Mouse (Mus musculus): ENCODE measurements at regions not wholly inside any gene's neighbourhood (a gene's known extent, or its start where the extent isn't known, plus 50 kb on each side); places are given as distances from the start of the nearest gene placed in this dataset.

- ATAC-seq (ENCODE audit: extremely low read depth, insufficient number of reproducible peaks, low FRiP score, poor library complexity, severe bottlenecking) (no peak), DNase-seq (ENCODE audit: low spot score) (no peak)
- H3K4me1 ChIP-seq (ENCODE audit: insufficient read depth, low read depth, low read length) = no peaks in the 10 kb centered on the region
- H3K9me3 ChIP-seq (replicated peaks) = peaks cover 93% of the 10 kb centered on the region
- H3K27me3 ChIP-seq (ENCODE audit: insufficient read depth, low read length) = no peaks in the 10 kb centered on the region
- no peak overlapping the region for H3K4me3 ChIP-seq (ENCODE audit: low read depth, low read length)
- no peaks in the 10 kb centered on the region for H3K36me3 ChIP-seq (replicated peaks)
- no peak for TF ChIP-seq GATA2 (IDR thresholded peaks at IDR 0.05; ENCODE audit: borderline replicate concordance, low read depth, low read length)
- no peak for TF ChIP-seq GATA1 (IDR thresholded peaks at IDR 0.05; ENCODE audit: borderline replicate concordance, low read length)
- TF ChIP-seq CTCF (IDR thresholded peaks at IDR 0.05; ENCODE audit: low read depth, low read length) = no peak
- no peak for TF ChIP-seq POLR2AphosphoS5 (IDR thresholded peaks at IDR 0.05; ENCODE audit: insufficient replicate concordance, low read depth, low read length)
- TF ChIP-seq TAL1 (conservative IDR thresholded peaks at IDR 0.05; ENCODE audit: low read depth, low read length) = no peak
These were observed 118.1 kb upstream of the Csf3r start for GRCm38 (mm10) chr4:125906296-125906695.

GRCm38 (mm10) chr4:125908901-125909300 lies 115.4 kb upstream of the Csf3r start:
- H3K27me3 ChIP-seq (ENCODE audit: insufficient read depth, low read length) = no peaks in the 10 kb centered on the region

GRCm38 (mm10) chr4:125911541-125912270 lies 112.6 kb upstream of the Csf3r start:
- no peaks in the 10 kb centered on the region for H3K36me3 ChIP-seq (replicated peaks)
- H3K4me1 ChIP-seq (ENCODE audit: insufficient read depth, low read depth, low read length) = no peaks in the 10 kb centered on the region
- TF ChIP-seq GATA1 (IDR thresholded peaks at IDR 0.05; ENCODE audit: borderline replicate concordance, low read length) = no peak
- TF ChIP-seq TAL1 (conservative IDR thresholded peaks at IDR 0.05; ENCODE audit: low read depth, low read length) = no peak
- TF ChIP-seq GATA2 (IDR thresholded peaks at IDR 0.05; ENCODE audit: borderline replicate concordance, low read depth, low read length) = no peak
- TF ChIP-seq POLR2AphosphoS5 (IDR thresholded peaks at IDR 0.05; ENCODE audit: insufficient replicate concordance, low read depth, low read length) = no peak
- TF ChIP-seq CTCF (IDR thresholded peaks at IDR 0.05; ENCODE audit: low read depth, low read length) = no peak
- H3K4me3 ChIP-seq (ENCODE audit: low read depth, low read length) = no peak overlapping the region
- peaks cover 93% of the 10 kb centered on the region for H3K9me3 ChIP-seq (replicated peaks)
- DNase-seq (ENCODE audit: low spot score) = no peak
- no peaks in the 10 kb centered on the region for H3K27me3 ChIP-seq (ENCODE audit: insufficient read depth, low read length)
- no peak for ATAC-seq (ENCODE audit: extremely low read depth, insufficient number of reproducible peaks, low FRiP score, poor library complexity, severe bottlenecking)

More at GRCm38 (mm10) chr4:125908901-125909300, 115.4 kb upstream of the Csf3r start:
- H3K4me3 ChIP-seq (ENCODE audit: low read depth, low read length) = no peak overlapping the region
- DNase-seq (ENCODE audit: low spot score) (no peak), ATAC-seq (ENCODE audit: extremely low read depth, insufficient number of reproducible peaks, low FRiP score, poor library complexity, severe bottlenecking) (no peak)
- H3K4me1 ChIP-seq (ENCODE audit: insufficient read depth, low read depth, low read length) = no peaks in the 10 kb centered on the region
- peaks cover 95% of the 10 kb centered on the region for H3K9me3 ChIP-seq (replicated peaks)
- TF ChIP-seq TAL1 (conservative IDR thresholded peaks at IDR 0.05; ENCODE audit: low read depth, low read length) (no peak), CTCF (IDR thresholded peaks at IDR 0.05; ENCODE audit: low read depth, low read length) (no peak), POLR2AphosphoS5 (IDR thresholded peaks at IDR 0.05; ENCODE audit: insufficient replicate concordance, low read depth, low read length) (no peak), GATA1 (IDR thresholded peaks at IDR 0.05; ENCODE audit: borderline replicate concordance, low read length) (no peak), GATA2 (IDR thresholded peaks at IDR 0.05; ENCODE audit: borderline replicate concordance, low read depth, low read length) (no peak)
- H3K36me3 ChIP-seq (replicated peaks) = no peaks in the 10 kb centered on the region

DNA sequence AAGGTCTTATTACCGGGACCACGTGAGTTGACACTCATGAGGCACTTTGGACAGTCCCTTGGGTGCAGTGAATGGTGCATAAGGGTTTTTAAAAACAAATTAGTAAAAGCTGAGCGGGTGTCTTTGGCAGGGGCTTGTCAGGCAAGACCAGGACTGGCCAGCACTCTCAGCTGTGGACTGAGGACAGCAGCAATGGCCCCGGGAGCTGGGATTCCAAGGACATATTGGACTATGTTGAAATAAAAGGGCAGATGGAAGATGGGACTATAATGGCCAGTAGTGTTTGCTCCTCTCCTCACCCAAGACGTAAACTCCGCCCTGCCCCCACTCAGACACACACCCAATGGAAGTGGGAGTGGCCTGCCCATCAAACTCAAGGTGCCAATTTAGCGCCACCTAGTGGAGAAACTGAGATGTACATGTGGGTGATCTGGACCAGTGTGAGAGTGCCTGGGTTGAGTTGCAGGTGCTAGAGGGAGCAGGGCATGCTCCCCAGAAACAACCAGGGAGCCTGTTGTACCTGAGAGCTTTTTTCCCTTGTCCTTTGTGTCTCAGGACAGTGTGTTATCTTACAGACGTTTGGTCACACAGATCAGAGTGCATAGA lies 111.8 kb upstream of the Csf3r start:
- Histone ChIP-seq H3K4me3 (ENCODE audit: low read depth, low read length) (no peak overlapping the region), H3K4me1 (ENCODE audit: insufficient read depth, low read depth, low read length) (no peaks in the 10 kb centered on the region), H3K27me3 (ENCODE audit: insufficient read depth, low read length) (no peaks in the 10 kb centered on the region), H3K36me3 (replicated peaks) (no peaks in the 10 kb centered on the region), H3K9me3 (replicated peaks) (peaks cover 93% of the 10 kb centered on the region)
- ATAC-seq (ENCODE audit: extremely low read depth, insufficient number of reproducible peaks, low FRiP score, poor library complexity, severe bottlenecking) (no peak), DNase-seq (ENCODE audit: low spot score) (no peak)
- TF ChIP-seq GATA1 (IDR thresholded peaks at IDR 0.05; ENCODE audit: borderline replicate concordance, low read length) (no peak), POLR2AphosphoS5 (IDR thresholded peaks at IDR 0.05; ENCODE audit: insufficient replicate concordance, low read depth, low read length) (no peak), GATA2 (IDR thresholded peaks at IDR 0.05; ENCODE audit: borderline replicate concordance, low read depth, low read length) (no peak), CTCF (IDR thresholded peaks at IDR 0.05; ENCODE audit: low read depth, low read length) (peak; percentile 17; the same call in 1 of the 2 replicates), TAL1 (conservative IDR thresholded peaks at IDR 0.05; ENCODE audit: low read depth, low read length) (no peak)

GRCm38 (mm10) chr4:125915166-125915565 lies 109.2 kb upstream of the Csf3r start:
- ATAC-seq (ENCODE audit: extremely low read depth, insufficient number of reproducible peaks, low FRiP score, poor library complexity, severe bottlenecking) (no peak), DNase-seq (ENCODE audit: low spot score) (no peak)
- H3K4me1 ChIP-seq (ENCODE audit: insufficient read depth, low read depth, low read length) = no peaks in the 10 kb centered on the region
- H3K36me3 ChIP-seq (replicated peaks) = no peaks in the 10 kb centered on the region
- H3K9me3 ChIP-seq (replicated peaks) = peaks cover 89% of the 10 kb centered on the region
- H3K27me3 ChIP-seq (ENCODE audit: insufficient read depth, low read length) = no peaks in the 10 kb centered on the region
- H3K4me3 ChIP-seq (ENCODE audit: low read depth, low read length) = no peak overlapping the region
- TF ChIP-seq GATA1 (IDR thresholded peaks at IDR 0.05; ENCODE audit: borderline replicate concordance, low read length) (no peak), CTCF (IDR thresholded peaks at IDR 0.05; ENCODE audit: low read depth, low read length) (no peak), GATA2 (IDR thresholded peaks at IDR 0.05; ENCODE audit: borderline replicate concordance, low read depth, low read length) (no peak)

- no peaks in the 10 kb centered on the region for H3K36me3 ChIP-seq (replicated peaks)
- H3K9me3 ChIP-seq (replicated peaks) = peaks cover 90% of the 10 kb centered on the region
- TF ChIP-seq GATA1 (IDR thresholded peaks at IDR 0.05; ENCODE audit: borderline replicate concordance, low read length) (no peak), CTCF (IDR thresholded peaks at IDR 0.05; ENCODE audit: low read depth, low read length) (no peak), POLR2AphosphoS5 (IDR thresholded peaks at IDR 0.05; ENCODE audit: insufficient replicate concordance, low read depth, low read length) (no peak), GATA2 (IDR thresholded peaks at IDR 0.05; ENCODE audit: borderline replicate concordance, low read depth, low read length) (no peak), TAL1 (conservative IDR thresholded peaks at IDR 0.05; ENCODE audit: low read depth, low read length) (no peak)
- ATAC-seq (ENCODE audit: extremely low read depth, insufficient number of reproducible peaks, low FRiP score, poor library complexity, severe bottlenecking) (no peak), DNase-seq (ENCODE audit: low spot score) (no peak)
- H3K27me3 ChIP-seq (ENCODE audit: insufficient read depth, low read length) = no peaks in the 10 kb centered on the region
- H3K4me3 ChIP-seq (ENCODE audit: low read depth, low read length) = no peak overlapping the region
- H3K4me1 ChIP-seq (ENCODE audit: insufficient read depth, low read depth, low read length) = no peaks in the 10 kb centered on the region
These were observed 107.1 kb upstream of the Csf3r start for GRCm38 (mm10) chr4:125917210-125917609.
